In the genomic region with DNA sequence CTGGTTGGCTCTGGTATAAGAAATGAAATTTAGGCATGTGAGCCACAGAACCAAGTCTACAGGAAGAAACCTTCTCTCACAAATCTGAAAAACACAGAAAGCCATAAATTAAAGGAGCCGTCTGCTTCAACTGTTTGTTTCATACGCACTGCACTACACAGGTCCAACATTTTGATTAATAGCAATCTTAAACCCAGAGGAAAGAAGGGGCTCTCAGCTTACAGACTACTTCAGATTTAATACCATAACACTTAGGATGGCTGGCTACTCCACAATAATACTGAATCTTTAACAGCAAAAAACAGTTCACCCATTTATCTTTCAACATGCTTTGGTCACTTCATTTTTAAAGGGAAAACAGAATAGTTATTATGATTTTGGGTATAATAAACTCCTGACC, we compare ENCODE assay signal across 23 mouse cellular contexts.
DNase-seq lines count a peak whose midpoint lies in the region; ATAC-seq and TF ChIP-seq lines count a peak whose summit lies in the region.
"Had no signal": no experiment of that assay in that cellular context is flagged by ENCODE, and none has a peak within 500 bp of the region (broad histone marks: within the 10 kb centered on the region; RNA-seq: fewer than 3 reads in every experiment).

No protein-coding gene starts in this region.

- intact Hi-C loops in left cerebral cortex, adult 2 months (cut with DNase I): no loop called here

- peaks cover 12% of the 10 kb centered on the region for H3K36me3 ChIP-seq in heart, embryonic 13.5 days
- H3K36me3 ChIP-seq in kidney, embryonic 15.5 days: peaks cover 10% of the 10 kb centered on the region; the same call in 1 of the 2 replicates
- H3K36me3 ChIP-seq in limb, embryonic 10.5 days: peaks cover 10% of the 10 kb centered on the region
- H3K36me3 ChIP-seq in midbrain, embryonic 14.5 days (ENCODE audit: control insufficient read depth, insufficient read depth, low read length): peaks cover 10% of the 10 kb centered on the region; the same call in 1 of the 2 replicates
- H3K36me3 ChIP-seq: heart, embryonic 12.5 days had no signal

- WGBS in heart, embryonic 13.5 days: 71% methylated on average over 2 of the region's 2 CpGs
- WGBS in kidney, embryonic 15.5 days: 25% methylated on average over 2 of the region's 2 CpGs
- WGBS in limb, embryonic 10.5 days: 31% methylated on average over 2 of the region's 2 CpGs
- whole genome bisulfite sequencing in midbrain, embryonic 14.5 days: 93% methylated on average over 2 of the region's 2 CpGs

- H3K27me3 ChIP-seq in heart, embryonic 13.5 days (replicated peaks): no peaks in the 10 kb centered on the region
- no peaks in the 10 kb centered on the region for H3K27me3 ChIP-seq in kidney, embryonic 15.5 days
- no peaks in the 10 kb centered on the region for H3K27me3 ChIP-seq in limb, embryonic 10.5 days (ENCODE audit: low read depth, poor library complexity, severe bottlenecking)
- no peaks in the 10 kb centered on the region for H3K27me3 ChIP-seq in midbrain, embryonic 14.5 days (ENCODE audit: control insufficient read depth, insufficient read depth, low read length)
- H3K27me3 ChIP-seq: CH12.LX; embryonic facial prominence, embryonic 15.5 days; heart, embryonic 12.5 days; hindbrain, embryonic 12.5 days; Patski had no signal

- H3K4me2 ChIP-seq in heart, embryonic 13.5 days: no peak overlapping the region
- H3K4me2 ChIP-seq in kidney, embryonic 15.5 days: no peak overlapping the region
- no peak overlapping the region for H3K4me2 ChIP-seq in midbrain, embryonic 14.5 days (ENCODE audit: low read length)
- H3K4me2 ChIP-seq: embryonic facial prominence, embryonic 15.5 days; heart, embryonic 12.5 days; hindbrain, embryonic 12.5 days had no signal

- H3K4me1 ChIP-seq in heart, embryonic 13.5 days: peaks cover 62% of the 10 kb centered on the region
- H3K4me1 ChIP-seq in kidney, embryonic 15.5 days: peaks cover 10% of the 10 kb centered on the region; the same call in 1 of the 2 replicates
- H3K4me1 ChIP-seq in limb, embryonic 10.5 days: peaks cover 58% of the 10 kb centered on the region
- no peaks in the 10 kb centered on the region for H3K4me1 ChIP-seq in midbrain, embryonic 14.5 days (ENCODE audit: control insufficient read depth, insufficient read depth, low read length)
- H3K4me1 ChIP-seq: hindbrain, embryonic 12.5 days had no signal

- no peak overlapping the region for H3K9ac ChIP-seq in heart, embryonic 13.5 days
- no peak overlapping the region for H3K9ac ChIP-seq in kidney, embryonic 15.5 days
- no peak overlapping the region for H3K9ac ChIP-seq in midbrain, embryonic 14.5 days (replicated peaks; ENCODE audit: low read length)
- H3K9ac ChIP-seq: embryonic facial prominence, embryonic 15.5 days; heart, embryonic 12.5 days; hindbrain, embryonic 12.5 days had no signal

- H3K9me3 ChIP-seq in heart, embryonic 13.5 days: no peaks in the 10 kb centered on the region
- H3K9me3 ChIP-seq in kidney, embryonic 15.5 days (replicated peaks): no peaks in the 10 kb centered on the region
- no peaks in the 10 kb centered on the region for H3K9me3 ChIP-seq in limb, embryonic 10.5 days (replicated peaks)
- no peaks in the 10 kb centered on the region for H3K9me3 ChIP-seq in midbrain, embryonic 14.5 days (ENCODE audit: control insufficient read depth, low read length)
- H3K9me3 ChIP-seq: embryonic facial prominence, embryonic 15.5 days; forebrain, embryonic 10.5 days; heart, embryonic 12.5 days; hindbrain, embryonic 12.5 days had no signal

- no peak overlapping the region for H3K4me3 ChIP-seq in heart, embryonic 13.5 days
- no peak overlapping the region for H3K4me3 ChIP-seq in kidney, embryonic 15.5 days (replicated peaks)
- H3K4me3 ChIP-seq in limb, embryonic 10.5 days: no peak overlapping the region
- H3K4me3 ChIP-seq in left cerebral cortex, adult 2 months: no peak overlapping the region
- no peak overlapping the region for H3K4me3 ChIP-seq in midbrain, embryonic 14.5 days (replicated peaks; ENCODE audit: low read depth, low read length)
- H3K4me3 ChIP-seq: embryonic facial prominence, embryonic 15.5 days; erythroblast, embryonic 14.5 days; forebrain, embryonic 10.5 days; heart, embryonic 12.5 days; hindbrain, embryonic 12.5 days had no signal

- H3K27ac ChIP-seq in heart, embryonic 13.5 days (replicated peaks): peak overlapping the region; percentile 82; the same call in 1 of the 2 replicates
- 0 out of 2 replicates have a peak overlapping the region, but pooled peaks have one; percentile 33 for H3K27ac ChIP-seq in kidney, embryonic 15.5 days
- H3K27ac ChIP-seq in limb, embryonic 10.5 days: 0 out of 2 replicates have a peak overlapping the region, but pooled peaks have one; percentile 25
- no peak overlapping the region for H3K27ac ChIP-seq in left cerebral cortex, adult 2 months
- no peak overlapping the region for H3K27ac ChIP-seq in midbrain, embryonic 14.5 days (replicated peaks; ENCODE audit: low read depth, low read length)
- H3K27ac ChIP-seq: embryonic facial prominence, embryonic 15.5 days; forebrain, embryonic 10.5 days; hindbrain, embryonic 12.5 days had no signal

- no peak for TF ChIP-seq CTCF in left cerebral cortex, adult 2 months (IDR thresholded peaks at IDR 0.05)

- no peak for DNase-seq in heart, adult 8-10 months (ENCODE audit: low spot score)
- DNase-seq in kidney, postnatal 14 days: no peak
- no peak for DNase-seq in limb, embryonic 10.5 days (ENCODE audit: low spot score)
- DNase-seq in left cerebral cortex, adult 2 months (ENCODE audit: extremely low spot score in 1 of 2, low spot score in 2 of 2): no peak
- no peak for DNase-seq in midbrain, embryonic 14.5 days
- DNase-seq: adrenal gland, postnatal 14 days; cerebellum, adult 11-12 months; cerebellum, adult 9-10 months; cerebellum, postnatal 25 days; heart, adult 18-20 months; heart, postnatal 4 days had no signal

- no peak for ATAC-seq in heart, embryonic 13.5 days (ENCODE audit: extremely low read depth, insufficient number of reproducible peaks, low FRiP score, low TSS enrichment)
- no peak for ATAC-seq in kidney, embryonic 15.5 days (replicated peaks; ENCODE audit: low FRiP score)
- no peak for ATAC-seq in midbrain, embryonic 14.5 days (ENCODE audit: low FRiP score, low TSS enrichment)
- ATAC-seq: activated CD4-positive, CD25-positive, alpha-beta regulatory T cell, adult 4 months; forebrain, embryonic 14.5 days; hindbrain, embryonic 16.5 days; Patski had no signal

Comparison
In these comparisons a context has a peak if more than half of its experiments do, and no peak if none do; other contexts are left out.
1. H3K27ac ChIP-seq: peak in heart, embryonic 13.5 days (single experiment), kidney, embryonic 15.5 days (single experiment) and limb, embryonic 10.5 days (single experiment); none in left cerebral cortex, adult 2 months (single experiment) and midbrain, embryonic 14.5 days (single experiment).